Mouse (Mus musculus): ENCODE data around the gene BC049715. TPM values are rescaled to one million over a fixed set of nuclear protein-coding genes. Genes with fewer than 3 reads are reported as not detected.
A peak's percentile ranks its signal among the peaks of the same experiment; 100 is the strongest.

The BC049715 gene
- total and polyA plus RNA-seq, 3 experiments, result 0.27 to 1.2 TPM; not detected in 1

- Histone ChIP-seq H3K27ac (ENCODE audit: control insufficient read depth, low read depth, low read length) (no peak overlapping the region), H3K4me1 (ENCODE audit: control insufficient read depth in 1 of 2, insufficient read depth in 2 of 2, low read length in 2 of 2) (peaks cover 0 to 26% of the 10 kb centered on the region in 2 experiments; a peak in 3 of 4 replicates), H3K27me3 (ENCODE audit: control insufficient read depth in 1 of 2, insufficient read depth in 2 of 2, low read length in 2 of 2) (no peaks in the 10 kb centered on the region), H3K9ac (ENCODE audit: control insufficient read depth, low read depth, low read length, poor library complexity, severe bottlenecking) (no peak overlapping the region), H3K9me3 (replicated peaks; ENCODE audit: insufficient read depth, low read length) (no peaks in the 10 kb centered on the region), H3K36me3 (ENCODE audit: control insufficient read depth in 1 of 2, insufficient read depth in 2 of 2, low read length in 2 of 2) (peaks cover 0 to 9% of the 10 kb centered on the region in 2 experiments; a peak in 2 of 4 replicates), H3K4me3 (ENCODE audit: control insufficient read depth in 1 of 2, insufficient read depth in 1 of 2, low read depth in 2 of 2, low read length in 2 of 2) (no peak overlapping the region), H3K79me2 (ENCODE audit: control insufficient read depth, insufficient read depth, low read length, poor library complexity) (no peaks in the 10 kb centered on the region)
- no peak for TF ChIP-seq POLR2AphosphoS2 (IDR thresholded peaks at IDR 0.05; ENCODE audit: low read length)
- no peak for TF ChIP-seq ETS1 (IDR thresholded peaks at IDR 0.05; ENCODE audit: low read depth, low read length)
- TF ChIP-seq SIN3A (IDR thresholded peaks at IDR 0.05; ENCODE audit: low read length), result no peak
- TF ChIP-seq HCFC1 (IDR thresholded peaks at IDR 0.05; ENCODE audit: low read depth, low read length), result no peak
- TF ChIP-seq MAFK (IDR thresholded peaks at IDR 0.05; ENCODE audit: borderline replicate concordance, low read depth, low read length), result no peak
- TF ChIP-seq E2F4 (IDR thresholded peaks at IDR 0.05; ENCODE audit: borderline replicate concordance, low read depth, low read length), result no peak
- TF ChIP-seq GABPA (IDR thresholded peaks at IDR 0.05; ENCODE audit: low read depth, low read length), result no peak
- TF ChIP-seq RCOR1 (IDR thresholded peaks at IDR 0.05; ENCODE audit: low read depth, low read length), result no peak
- peak; percentile 26 for DNase-seq (ENCODE audit: low read depth, low spot score)
These were observed 25.3 kb downstream of the BC049715 start for GRCm38 (mm10) chr6:136852762-136853161.

- no peak overlapping the region for H3K27ac ChIP-seq (ENCODE audit: control insufficient read depth, low read depth, low read length)
- H3K27me3 ChIP-seq (ENCODE audit: control insufficient read depth in 1 of 2, insufficient read depth in 2 of 2, low read length in 2 of 2), result no peaks in the 10 kb centered on the region
- H3K79me2 ChIP-seq (ENCODE audit: control insufficient read depth, insufficient read depth, low read length, poor library complexity), result no peaks in the 10 kb centered on the region
- peaks cover 0 to 22% of the 10 kb centered on the region in 2 experiments; a peak in 3 of 4 replicates for H3K4me1 ChIP-seq (ENCODE audit: control insufficient read depth in 1 of 2, insufficient read depth in 2 of 2, low read length in 2 of 2)
- no peak for TF ChIP-seq CHD1 (IDR thresholded peaks at IDR 0.05; ENCODE audit: low read depth, low read length)
- TF ChIP-seq ETS1 (IDR thresholded peaks at IDR 0.05; ENCODE audit: low read depth, low read length), result no peak
- no peak for TF ChIP-seq BHLHE40 (IDR thresholded peaks at IDR 0.05; ENCODE audit: borderline replicate concordance, low read depth, low read length)
- no peak for TF ChIP-seq GATA1 (IDR thresholded peaks at IDR 0.05; ENCODE audit: low read depth, low read length)
- no peak for TF ChIP-seq UBTF (IDR thresholded peaks at IDR 0.05; ENCODE audit: borderline replicate concordance, insufficient read depth, low read depth, low read length)
- no peak for TF ChIP-seq TAL1 (IDR thresholded peaks at IDR 0.05; ENCODE audit: low read length)
- no peak for TF ChIP-seq POLR2A (IDR thresholded peaks at IDR 0.05; ENCODE audit: control insufficient read depth in 1 of 2, insufficient read depth in 1 of 2, low read depth in 1 of 2, low read length in 2 of 2, poor library complexity in 1 of 2)
- TF ChIP-seq JUND (IDR thresholded peaks at IDR 0.05; ENCODE audit: low read depth, low read length), result no peak
- no peak for TF ChIP-seq POLR2AphosphoS2 (IDR thresholded peaks at IDR 0.05; ENCODE audit: low read length)
- TF ChIP-seq TBP (IDR thresholded peaks at IDR 0.05; ENCODE audit: low read depth, low read length), result no peak
- TF ChIP-seq SIN3A (IDR thresholded peaks at IDR 0.05; ENCODE audit: low read length), result no peak
- no peak for TF ChIP-seq E2F4 (IDR thresholded peaks at IDR 0.05; ENCODE audit: borderline replicate concordance, low read depth, low read length)
- TF ChIP-seq ZNF384 (IDR thresholded peaks at IDR 0.05; ENCODE audit: low read depth, low read length), result no peak
- no peak for TF ChIP-seq RAD21 (IDR thresholded peaks at IDR 0.05; ENCODE audit: low read depth, low read length)
- TF ChIP-seq ELF1 (IDR thresholded peaks at IDR 0.05; ENCODE audit: low read depth, low read length), result no peak
- TF ChIP-seq EP300 (IDR thresholded peaks at IDR 0.05; ENCODE audit: low read depth in 1 of 2, low read length in 2 of 2), result no peak
- TF ChIP-seq RCOR1 (IDR thresholded peaks at IDR 0.05; ENCODE audit: low read depth, low read length), result no peak
- no peak overlapping the region for H3K9ac ChIP-seq (ENCODE audit: control insufficient read depth, low read depth, low read length, poor library complexity, severe bottlenecking)
- no peak overlapping the region for H3K4me3 ChIP-seq (ENCODE audit: control insufficient read depth in 1 of 2, insufficient read depth in 1 of 2, low read depth in 2 of 2, low read length in 2 of 2)
- peaks cover 0 to 9% of the 10 kb centered on the region in 2 experiments; a peak in 2 of 4 replicates for H3K36me3 ChIP-seq (ENCODE audit: control insufficient read depth in 1 of 2, insufficient read depth in 2 of 2, low read length in 2 of 2)
- DNase-seq (ENCODE audit: low read depth, low spot score), result no peak
- H3K9me3 ChIP-seq (replicated peaks; ENCODE audit: insufficient read depth, low read length), result no peaks in the 10 kb centered on the region
These were observed 26.9 kb downstream of the BC049715 start for GRCm38 (mm10) chr6:136854361-136854781.
